Mouse (Mus musculus) embryonic facial prominence, embryonic 12.5 days (tissue): ENCODE results near the gene Rnf216. TPM values are rescaled to one million over a fixed set of nuclear protein-coding genes. Genes with fewer than 3 reads are reported as not detected.

Source experiments
- ATAC-seq: fragments of 200-750 bp; cut with Nextera tagmentation; 2 replicates; pipeline ENCODE4 v1.8.0; 2017; ENCODE audit not compliant: insufficient number of reproducible peaks, insufficient read depth, low FRiP score, low TSS enrichment
- H3K27ac ChIP-seq: fragments of 300-500 bp; sonication (generic); 2 replicates; pipeline ENCODE4 v1.5.1; 2016; ENCODE audit warnings: mild to moderate bottlenecking
- H3K27me3 ChIP-seq: fragments of 300-500 bp; sonication (generic); 2 replicates; pipeline ENCODE4 v1.6.1; 2016; ENCODE audit warnings: mild to moderate bottlenecking, moderate library complexity
- H3K36me3 ChIP-seq: fragments of 300-500 bp; sonication (generic); 2 replicates; pipeline ENCODE4 v1.6.1; 2016; ENCODE audit warnings: mild to moderate bottlenecking
- H3K4me1 ChIP-seq: fragments of 300-500 bp; sonication (generic); 2 replicates; pipeline ENCODE4 v1.6.1; 2016
- H3K4me2 ChIP-seq: fragments of 300-500 bp; sonication (generic); replicated peaks from 2 replicates; pipeline ENCODE4 v1.6.1; 2016; ENCODE audit warnings: mild to moderate bottlenecking, moderate library complexity
- H3K4me3 ChIP-seq: fragments of 300-500 bp; sonication (generic); 2 replicates; pipeline ENCODE4 v1.5.1; 2016; ENCODE audit warnings: mild to moderate bottlenecking
- H3K9ac ChIP-seq: fragments of 300-500 bp; sonication (generic); 2 replicates; pipeline ENCODE4 v1.6.1; 2016; ENCODE audit warnings: mild to moderate bottlenecking, moderate library complexity
- H3K9me3 ChIP-seq: fragments of 300-500 bp; sonication (generic); 2 replicates; pipeline ENCODE4 v1.6.1; 2016; ENCODE audit warnings: mild to moderate bottlenecking, moderate library complexity
- WGBS: fragments of 180-500 bp; shearing (Covaris S2); methylation state at CpG from one replicate; pipeline ENCODE4 v1.1.7; 2016; 5-methylcytosine and 5-hydroxymethylcytosine counted together
- polyA plus RNA-seq: library from polyadenylated mRNA; unstranded; fragments of >200 nt; fragmentation: Nextera tagmentation; extraction: Ambion mirVana; gene quantifications from 2 replicates; pipeline ENCODE4 v1.2.1, GENCODE M21; 2016

The Rnf216 gene
- polyA plus RNA-seq, 1 experiment from 2014 or later, result 56.4 TPM

GRCm38 (mm10) chr5:143130342-143130741 lies 17.5 kb upstream of the Rnf216 start:
- H3K9me3 ChIP-seq, result peaks cover 11% of the 10 kb centered on the region
- H3K27ac ChIP-seq, result no peak overlapping the region
- no peak for ATAC-seq

GRCm38 (mm10) chr5:143129101-143129500 lies 16.3 kb upstream of the Rnf216 start:
- H3K36me3 ChIP-seq, result no peaks in the 10 kb centered on the region

More at GRCm38 (mm10) chr5:143130342-143130741, 17.5 kb upstream of the Rnf216 start:
- Histone ChIP-seq H3K36me3 (no peaks in the 10 kb centered on the region), H3K27me3 (no peaks in the 10 kb centered on the region), H3K9ac (no peak overlapping the region), H3K4me3 (no peak overlapping the region), H3K4me1 (no peaks in the 10 kb centered on the region), H3K4me2 (no peak overlapping the region)
- 92% methylated on average over 7 of the region's 7 CpGs for WGBS

GRCm38 (mm10) chr5:143127837-143128236 lies 15.0 kb upstream of the Rnf216 start:
- H3K36me3 ChIP-seq, result no peaks in the 10 kb centered on the region

More at GRCm38 (mm10) chr5:143129101-143129500, 16.3 kb upstream of the Rnf216 start:
- Histone ChIP-seq H3K9me3 (peaks cover 11% of the 10 kb centered on the region), H3K27ac (no peak overlapping the region), H3K4me1 (no peaks in the 10 kb centered on the region), H3K4me2 (no peak overlapping the region), H3K27me3 (no peaks in the 10 kb centered on the region), H3K9ac (no peak overlapping the region), H3K4me3 (no peak overlapping the region)
- no peak for ATAC-seq
- 89% methylated on average over 16 of the region's 16 CpGs for WGBS

DNA sequence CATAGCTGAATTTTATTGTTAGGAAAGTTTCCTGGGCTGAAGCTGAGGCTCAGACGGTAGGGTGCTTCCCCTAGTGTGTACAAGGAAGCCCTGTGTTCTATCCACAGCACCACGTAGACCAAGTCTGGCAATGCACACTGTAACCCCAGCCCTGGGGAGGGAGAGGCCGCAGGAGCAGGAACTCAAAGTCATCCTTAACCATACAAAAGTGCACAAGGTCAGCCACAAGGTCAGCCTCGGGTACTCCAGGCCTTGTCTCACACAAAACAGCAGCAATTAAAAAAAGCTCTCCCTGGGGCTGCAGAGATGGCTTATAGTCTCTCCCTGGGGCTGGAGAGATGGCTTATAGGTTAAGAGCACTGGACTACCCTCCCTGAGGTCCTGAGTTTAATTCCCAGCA lies 14.1 kb upstream of the Rnf216 start:
- H3K27ac ChIP-seq, result no peak overlapping the region
- H3K4me1 ChIP-seq, result no peaks in the 10 kb centered on the region
- H3K4me3 ChIP-seq, result no peak overlapping the region
- ATAC-seq, result no peak
- WGBS, result 65% methylated on average over 4 of the region's 4 CpGs
- no peak overlapping the region for H3K9ac ChIP-seq
- H3K36me3 ChIP-seq, result no peaks in the 10 kb centered on the region
- no peaks in the 10 kb centered on the region for H3K27me3 ChIP-seq
- no peak overlapping the region for H3K4me2 ChIP-seq
- H3K9me3 ChIP-seq, result peaks cover 11% of the 10 kb centered on the region

More at GRCm38 (mm10) chr5:143127837-143128236, 15.0 kb upstream of the Rnf216 start:
- H3K4me3 ChIP-seq, result no peak overlapping the region
- H3K27ac ChIP-seq, result no peak overlapping the region
- no peak overlapping the region for H3K4me2 ChIP-seq
- no peaks in the 10 kb centered on the region for H3K4me1 ChIP-seq
- no peak overlapping the region for H3K9ac ChIP-seq
- peaks cover 11% of the 10 kb centered on the region for H3K9me3 ChIP-seq
- ATAC-seq, result no peak
- H3K27me3 ChIP-seq, result no peaks in the 10 kb centered on the region
- WGBS, result 83% methylated on average over 8 of the region's 8 CpGs

DNA sequence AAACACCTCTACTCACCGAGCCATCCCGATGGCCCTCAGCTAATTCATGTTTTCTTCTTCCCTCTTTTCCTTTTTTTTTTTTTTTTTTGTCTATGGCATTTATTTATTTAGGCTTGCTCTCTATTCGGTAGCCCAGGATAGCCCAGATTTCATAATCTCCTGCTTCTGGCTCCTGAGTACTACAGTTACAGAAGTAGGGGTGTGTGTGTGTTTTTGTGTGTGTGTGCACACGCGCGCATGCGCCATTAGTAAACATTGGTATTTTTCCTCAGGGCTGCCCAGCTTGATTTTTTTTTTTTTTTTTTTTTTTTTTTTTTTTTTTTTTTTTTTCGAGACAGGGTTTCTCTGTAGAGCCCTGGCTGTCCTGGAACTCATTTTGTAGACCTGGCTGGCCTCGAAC lies 13.3 kb upstream of the Rnf216 start:
- Histone ChIP-seq H3K27ac (no peak overlapping the region), H3K36me3 (no peaks in the 10 kb centered on the region), H3K9ac (no peak overlapping the region), H3K27me3 (no peaks in the 10 kb centered on the region), H3K9me3 (peaks cover 11% of the 10 kb centered on the region), H3K4me1 (no peaks in the 10 kb centered on the region), H3K4me3 (no peak overlapping the region), H3K4me2 (no peak overlapping the region)
- 90% methylated on average over 9 of the region's 9 CpGs for WGBS
- ATAC-seq, result no peak

DNA sequence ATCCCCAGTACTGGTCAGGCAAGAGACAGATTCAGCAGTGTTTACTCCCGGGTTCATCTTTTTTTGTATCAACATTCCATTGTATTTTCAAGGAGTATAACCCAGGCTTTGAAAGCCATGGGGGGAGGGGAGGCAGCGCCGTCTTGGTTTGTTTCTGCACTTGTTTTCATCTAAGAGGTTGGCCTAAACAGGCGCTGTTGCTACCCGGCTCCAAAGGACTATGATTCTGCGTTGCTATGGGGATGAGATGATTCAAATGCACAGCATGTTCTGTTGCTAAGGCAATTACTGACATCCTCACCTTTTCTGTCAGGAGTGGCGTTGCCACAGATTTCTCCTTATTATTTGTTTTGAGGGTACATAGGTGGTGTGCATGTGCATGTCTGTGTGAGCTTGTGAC lies 12.8 kb upstream of the Rnf216 start:
- H3K4me1 ChIP-seq, result no peaks in the 10 kb centered on the region
- no peak overlapping the region for H3K9ac ChIP-seq
- H3K27me3 ChIP-seq, result no peaks in the 10 kb centered on the region
- H3K27ac ChIP-seq, result no peak overlapping the region
- H3K4me2 ChIP-seq, result no peak overlapping the region
- peaks cover 11% of the 10 kb centered on the region for H3K9me3 ChIP-seq
- H3K36me3 ChIP-seq, result no peaks in the 10 kb centered on the region
- no peak overlapping the region for H3K4me3 ChIP-seq
- no peak for ATAC-seq
- WGBS, result 61% methylated on average over 7 of the region's 7 CpGs

DNA sequence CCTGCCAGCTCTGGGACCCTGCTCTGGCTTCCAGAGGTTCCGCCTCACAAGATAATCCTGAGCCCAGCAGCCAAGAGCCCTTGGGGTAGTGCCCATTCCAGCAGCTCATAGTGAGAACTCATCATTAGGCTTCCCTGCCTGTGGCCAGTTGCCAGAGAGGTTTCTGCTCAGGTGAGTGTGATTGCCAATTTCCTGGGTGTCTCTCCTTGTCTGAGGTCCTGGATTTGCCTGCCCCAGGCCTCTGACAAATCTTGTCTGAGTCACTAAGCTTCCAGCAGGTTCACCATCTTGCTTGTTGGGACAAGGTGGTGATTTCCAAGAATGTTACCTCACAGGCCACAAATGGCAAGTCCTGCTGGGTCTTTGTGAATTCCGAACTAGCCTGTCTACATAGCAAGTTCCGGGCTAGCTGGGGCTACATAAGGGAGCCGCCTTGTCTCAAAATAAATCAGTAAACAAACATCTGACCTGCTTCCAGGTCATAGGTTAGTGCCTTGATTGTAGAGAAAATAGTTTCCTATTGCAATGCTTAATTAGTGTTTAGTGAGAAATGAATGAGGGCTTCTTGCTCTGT lies 12.1 kb upstream of the Rnf216 start:
- H3K4me1 ChIP-seq, result no peaks in the 10 kb centered on the region
- H3K9ac ChIP-seq, result no peak overlapping the region
- 82% methylated on average over 4 of the region's 4 CpGs for WGBS
- no peak overlapping the region for H3K27ac ChIP-seq
- H3K36me3 ChIP-seq, result no peaks in the 10 kb centered on the region
- no peaks in the 10 kb centered on the region for H3K27me3 ChIP-seq
- no peak overlapping the region for H3K4me3 ChIP-seq
- no peak overlapping the region for H3K4me2 ChIP-seq
- peaks cover 11% of the 10 kb centered on the region for H3K9me3 ChIP-seq
- no peak for ATAC-seq

GRCm38 (mm10) chr5:143122673-143123072 lies 9.9 kb upstream of the Rnf216 start:
- no peaks in the 10 kb centered on the region for H3K36me3 ChIP-seq
- H3K4me1 ChIP-seq, result no peaks in the 10 kb centered on the region
- H3K27ac ChIP-seq, result no peak overlapping the region
- ATAC-seq, result no peak
- WGBS, result 28% methylated on average over 1 of the region's 1 CpGs
- H3K27me3 ChIP-seq, result no peaks in the 10 kb centered on the region; the same call in 1 of the 2 replicates
- no peak overlapping the region for H3K4me3 ChIP-seq
- no peak overlapping the region for H3K9ac ChIP-seq
- H3K9me3 ChIP-seq, result no peaks in the 10 kb centered on the region
- H3K4me2 ChIP-seq, result no peak overlapping the region

DNA sequence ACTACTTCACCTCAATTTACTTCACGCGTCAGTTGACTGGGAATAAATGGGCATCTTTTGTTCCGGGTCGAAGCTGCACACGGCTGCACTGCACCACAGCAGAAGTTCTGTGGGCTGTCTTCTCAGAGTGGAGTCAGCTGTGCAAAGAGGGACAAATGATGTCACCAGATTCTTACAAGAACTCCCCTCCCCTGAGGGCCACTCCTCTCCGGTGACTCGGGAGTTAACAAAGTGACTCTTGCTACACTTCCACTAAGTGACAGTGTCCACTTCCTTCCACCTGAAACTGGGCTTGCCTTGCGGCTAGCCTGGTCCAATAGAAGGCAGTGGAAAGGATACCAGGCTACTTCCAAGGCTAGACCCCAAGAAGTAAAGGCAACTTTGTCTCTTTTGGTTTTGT lies 9.3 kb upstream of the Rnf216 start:
- Histone ChIP-seq H3K27me3 (no peaks in the 10 kb centered on the region; the same call in 1 of the 2 replicates), H3K4me3 (no peak overlapping the region), H3K36me3 (no peaks in the 10 kb centered on the region), H3K9me3 (no peaks in the 10 kb centered on the region), H3K4me1 (no peaks in the 10 kb centered on the region), H3K27ac (no peak overlapping the region), H3K9ac (no peak overlapping the region), H3K4me2 (no peak overlapping the region)
- ATAC-seq, result no peak
- WGBS, result 88% methylated on average over 8 of the region's 8 CpGs

DNA sequence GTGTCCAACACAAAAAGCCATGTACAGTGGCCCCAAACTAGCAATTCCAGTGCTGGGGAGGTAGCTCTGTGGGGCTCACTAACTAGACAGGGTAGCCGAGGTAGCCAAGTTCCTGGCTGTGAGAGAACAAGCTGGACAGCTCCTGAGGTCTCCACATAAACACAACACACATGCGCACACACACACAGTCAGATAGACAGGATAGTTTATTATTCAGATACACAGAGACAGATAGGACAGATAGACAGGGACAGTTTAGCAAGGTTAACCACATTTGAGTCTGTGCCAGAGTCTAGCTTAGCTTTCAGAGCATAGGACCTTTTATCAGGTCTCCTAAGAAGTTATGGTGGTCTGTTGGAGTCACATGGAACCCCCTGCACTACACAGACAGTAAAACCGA lies 6.0 kb downstream of the Rnf216 start:
- Histone ChIP-seq H3K36me3 (0 out of 2 replicates have a peak, but pooled peaks cover 6% of the 10 kb centered on the region), H3K4me2 (no peak overlapping the region), H3K27ac (no peak overlapping the region), H3K27me3 (no peaks in the 10 kb centered on the region), H3K4me1 (peaks cover 11% of the 10 kb centered on the region; the same call in 1 of the 2 replicates), H3K9ac (no peak overlapping the region), H3K9me3 (no peaks in the 10 kb centered on the region), H3K4me3 (no peak overlapping the region)
- WGBS, result 93% methylated on average over 3 of the region's 3 CpGs
- ATAC-seq, result no peak

GRCm38 (mm10) chr5:143103231-143103630 lies 9.6 kb downstream of the Rnf216 start:
- H3K9ac ChIP-seq, result no peak overlapping the region
- no peak overlapping the region for H3K4me3 ChIP-seq
- no peak overlapping the region for H3K4me2 ChIP-seq
- no peaks in the 10 kb centered on the region for H3K27me3 ChIP-seq
- WGBS, result 94% methylated on average over 2 of the region's 2 CpGs
- no peaks in the 10 kb centered on the region for H3K36me3 ChIP-seq
- no peaks in the 10 kb centered on the region for H3K9me3 ChIP-seq
- no peak for ATAC-seq
- H3K4me1 ChIP-seq, result peaks cover 9% of the 10 kb centered on the region; the same call in 1 of the 2 replicates
- no peak overlapping the region for H3K27ac ChIP-seq

DNA sequence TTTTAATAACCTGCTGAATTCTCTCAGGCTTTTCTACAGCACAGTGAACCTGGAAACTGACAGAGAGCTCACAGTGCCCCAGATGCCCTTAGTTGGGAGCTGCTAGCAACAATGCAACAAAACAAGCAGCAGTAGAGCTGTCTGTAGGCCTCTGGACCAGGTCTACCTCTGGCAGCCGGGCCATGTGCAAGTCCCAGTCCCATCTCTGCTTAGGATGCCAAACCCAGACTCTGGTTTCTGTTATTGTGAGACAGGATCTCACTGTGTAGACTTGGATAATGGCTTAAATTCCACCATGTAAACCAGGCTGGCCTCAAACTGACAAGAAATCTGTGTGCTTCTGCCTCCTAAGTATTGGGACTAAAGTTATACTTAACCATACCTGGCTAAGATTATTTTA lies 11.2 kb downstream of the Rnf216 start:
- 91% methylated on average over 1 of the region's 1 CpGs for whole genome bisulfite sequencing
- ATAC-seq, result no peak
- Histone ChIP-seq H3K27ac (no peak overlapping the region), H3K4me3 (no peak overlapping the region), H3K27me3 (no peaks in the 10 kb centered on the region), H3K4me1 (peaks cover 9% of the 10 kb centered on the region; the same call in 1 of the 2 replicates), H3K9me3 (no peaks in the 10 kb centered on the region), H3K4me2 (no peak overlapping the region), H3K36me3 (no peaks in the 10 kb centered on the region), H3K9ac (no peak overlapping the region)
